ENCODE assay signal across 8 mouse cellular contexts in the genomic region with DNA sequence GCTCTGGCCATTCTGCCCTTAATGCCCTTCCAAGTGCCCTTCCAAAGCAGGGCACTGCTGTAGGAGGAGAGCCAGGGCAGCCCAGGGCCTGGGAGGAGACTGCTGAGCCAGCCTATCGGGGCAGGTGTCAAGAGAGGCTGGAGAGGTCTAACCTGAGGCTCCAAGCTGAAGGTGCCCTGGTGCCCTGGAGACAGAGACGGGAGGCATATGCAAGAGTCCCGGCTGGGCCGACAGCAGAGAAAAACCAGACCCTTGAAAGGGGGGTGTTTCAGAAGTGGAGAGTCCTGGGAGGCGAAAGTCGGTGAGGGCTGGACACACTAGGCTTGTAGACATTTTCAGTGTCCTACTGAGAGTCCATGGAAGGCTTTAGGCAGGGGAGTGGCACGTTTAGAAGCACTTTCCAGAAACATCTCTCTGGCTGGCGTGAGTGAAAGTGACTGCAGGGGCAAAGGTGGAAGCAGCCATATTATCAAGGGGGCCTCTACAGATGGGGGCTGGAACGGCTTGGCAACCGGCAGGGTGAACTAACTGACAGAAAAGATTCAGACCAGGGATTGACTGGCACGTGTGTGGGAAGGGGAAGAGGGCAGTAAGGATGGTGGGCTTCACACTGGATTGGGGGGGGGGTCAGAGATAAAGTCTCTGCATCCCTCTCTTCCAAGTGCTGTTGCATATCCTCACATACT.
DNase-seq lines count a peak whose midpoint lies in the region; ATAC-seq lines count a peak whose summit lies in the region.

No protein-coding gene starts in this region.

- peak; percentile 43 for DNase-seq in adrenal gland, postnatal 14 days
- DNase-seq in adrenal gland, postnatal 25 days: no peak
- DNase-seq in testis, postnatal 10 days (ENCODE audit: low spot score): peak; percentile 43
- DNase-seq in testis, postnatal 14 days (ENCODE audit: low spot score): no peak
- DNase-seq in kidney, postnatal 36 days: peak; percentile 71
- DNase-seq in T-cell, adult 2 months (ENCODE audit: low spot score): no peak
- DNase-seq in gastrocnemius, adult 8-10 months (ENCODE audit: low spot score in 2 of 2): no peak

- no peak for ATAC-seq in inflammation-experienced regulatory T-cells, adult 6 months

Comparison
In these comparisons a context has a peak if more than half of its experiments do, and no peak if none do; other contexts are left out.
1. DNase-seq: peak in adrenal gland, postnatal 14 days (single experiment), testis, postnatal 10 days (single experiment) and kidney, postnatal 36 days (2 of 2); none in adrenal gland, postnatal 25 days (single experiment), testis, postnatal 14 days (single experiment), T-cell, adult 2 months (single experiment) and gastrocnemius, adult 8-10 months (0 of 2).